Mouse (Mus musculus) stomach, postnatal 0 days (tissue): Measurements from ENCODE around the gene Abhd8.

ENCODE experiments used
- CTCF ChIP-seq: IDR thresholded peaks from 2 replicates; pipeline ENCODE4 v1.5.1; 2016; ENCODE audit warnings: antibody characterized with exemption, low read depth, mild to moderate bottlenecking, moderate library complexity
- EP300 ChIP-seq: optimal IDR thresholded peaks from 2 replicates; pipeline ENCODE3; 2016; ENCODE audit warnings: antibody characterized with exemption

DNA sequence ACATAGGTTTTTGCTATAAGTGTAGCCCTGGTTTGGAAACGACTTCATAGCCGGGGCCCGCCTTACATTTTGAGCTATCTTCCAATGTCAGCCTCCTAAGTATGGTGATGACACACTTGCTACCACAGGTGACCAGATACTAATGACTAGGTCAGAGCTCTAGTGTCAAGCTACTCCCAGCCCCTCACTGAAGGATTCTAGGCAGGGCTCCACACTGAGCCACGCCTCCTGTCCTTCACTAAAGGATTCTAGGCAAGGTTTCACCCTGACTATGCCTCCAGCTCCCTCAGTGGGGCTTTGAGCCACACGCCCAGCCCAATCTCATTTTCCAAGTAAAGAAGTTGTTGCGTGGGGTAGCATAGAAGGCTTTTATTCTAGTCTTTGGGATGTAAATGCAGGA lies 2.7 kb downstream of the Abhd8 start:
- TF ChIP-seq CTCF (no peak), EP300 (no peak)
